In the genomic region with DNA sequence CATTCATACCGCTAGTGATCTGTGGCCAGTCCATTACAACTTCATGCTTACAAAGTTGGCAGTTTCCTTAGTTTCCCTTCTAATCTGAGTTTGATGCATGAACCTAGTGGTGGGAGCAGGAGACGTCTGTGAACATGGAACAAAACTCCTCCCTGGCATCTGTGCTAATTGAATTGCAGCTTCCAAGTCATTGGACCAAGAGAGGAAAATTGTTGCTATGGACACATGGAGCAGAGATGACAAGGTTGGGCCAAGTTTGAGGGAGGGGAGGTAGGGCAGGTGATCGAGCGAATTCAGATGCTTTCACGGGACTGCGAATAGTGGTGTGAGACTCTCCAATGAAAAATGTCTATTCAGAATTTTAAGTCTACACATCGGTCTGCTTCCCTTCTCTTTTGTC, we compare ENCODE assay signal across 25 mouse cellular contexts.
DNase-seq lines count a peak whose midpoint lies in the region; ATAC-seq lines count a peak whose summit lies in the region.
"Had no signal": no experiment of that assay in that cellular context is flagged by ENCODE, and none has a peak within 500 bp of the region (broad histone marks: within the 10 kb centered on the region; RNA-seq: fewer than 3 reads in every experiment).

No protein-coding gene starts in this region.

- peak; percentile 64 to 67 for DNase-seq in cerebellum, postnatal 10 days
- no peak for DNase-seq in cerebellum, postnatal 36 days
- no peak for DNase-seq in hindbrain, embryonic 10.5 days (ENCODE audit: low spot score)
- peak; percentile 1 for DNase-seq in left cerebral cortex, postnatal 4 days
- DNase-seq in left cerebral cortex, adult 18-20 months (ENCODE audit: low spot score in 2 of 2): no peak
- peak; percentile 25 for DNase-seq in retina, postnatal 1 day
- DNase-seq: adrenal gland, adult 8-10 months; adrenal gland, postnatal 25 days; cerebellum, adult 11 months; cerebellum, adult 2 months; cerebellum, adult 9-11 months; gastrocnemius, postnatal 10 days; gastrocnemius, postnatal 36 days; heart, adult 2 months; heart, postnatal 14 days; heart, postnatal 4 days had no signal

- peak; percentile 52 for ATAC-seq in hindbrain, embryonic 16.5 days
- no peak for ATAC-seq in kidney, embryonic 16.5 days (ENCODE audit: low FRiP score, low TSS enrichment)
- ATAC-seq: activated CD4-positive, CD25-positive, alpha-beta regulatory T cell, adult 4 months; forebrain, embryonic 16.5 days had no signal

- H3K9me3 ChIP-seq in hindbrain, embryonic 16.5 days (ENCODE audit: control insufficient read depth, low read length): no peaks in the 10 kb centered on the region
- no peaks in the 10 kb centered on the region for H3K9me3 ChIP-seq in hindbrain, embryonic 10.5 days
- H3K9me3 ChIP-seq in kidney, embryonic 16.5 days (ENCODE audit: low read length): no peaks in the 10 kb centered on the region
- H3K9me3 ChIP-seq: embryonic facial prominence, embryonic 12.5 days; embryonic facial prominence, embryonic 15.5 days; heart, embryonic 10.5 days; heart, embryonic 13.5 days; hindbrain, embryonic 12.5 days had no signal

- H3K4me2 ChIP-seq in hindbrain, embryonic 16.5 days (ENCODE audit: low read length): no peak overlapping the region
- H3K4me2 ChIP-seq in kidney, embryonic 16.5 days (replicated peaks; ENCODE audit: low read depth, low read length): no peak overlapping the region
- H3K4me2 ChIP-seq: embryonic facial prominence, embryonic 12.5 days; embryonic facial prominence, embryonic 15.5 days; heart, embryonic 13.5 days; hindbrain, embryonic 12.5 days had no signal

- 78% methylated on average over 7 of the region's 7 CpGs for WGBS in hindbrain, embryonic 16.5 days
- 92% methylated on average over 7 of the region's 7 CpGs for WGBS in hindbrain, embryonic 10.5 days
- 84% methylated on average over 7 of the region's 7 CpGs for WGBS in kidney, embryonic 16.5 days

- intact Hi-C loops in left cerebral cortex, postnatal 4 days (cut with DNase I): no loop called here

- H3K36me3 ChIP-seq in hindbrain, embryonic 16.5 days (ENCODE audit: control insufficient read depth, insufficient read depth, low read length): no peaks in the 10 kb centered on the region
- no peaks in the 10 kb centered on the region for H3K36me3 ChIP-seq in hindbrain, embryonic 10.5 days
- no peaks in the 10 kb centered on the region for H3K36me3 ChIP-seq in kidney, embryonic 16.5 days (ENCODE audit: insufficient read depth, low read length)
- H3K36me3 ChIP-seq: embryonic facial prominence, embryonic 12.5 days; embryonic facial prominence, embryonic 15.5 days; heart, embryonic 10.5 days; heart, embryonic 13.5 days; hindbrain, embryonic 12.5 days had no signal

- H3K27me3 ChIP-seq in hindbrain, embryonic 16.5 days (replicated peaks; ENCODE audit: control insufficient read depth, insufficient read depth, low read length): no peaks in the 10 kb centered on the region
- H3K27me3 ChIP-seq in hindbrain, embryonic 10.5 days (ENCODE audit: insufficient read depth, poor library complexity, severe bottlenecking): no peaks in the 10 kb centered on the region
- no peaks in the 10 kb centered on the region for H3K27me3 ChIP-seq in kidney, embryonic 16.5 days (ENCODE audit: insufficient read depth, low read length)
- H3K27me3 ChIP-seq: embryonic facial prominence, embryonic 12.5 days; embryonic facial prominence, embryonic 15.5 days; heart, embryonic 13.5 days; hindbrain, embryonic 12.5 days had no signal

- H3K4me1 ChIP-seq in hindbrain, embryonic 16.5 days (ENCODE audit: control insufficient read depth, insufficient read depth, low read depth, low read length): no peaks in the 10 kb centered on the region
- no peaks in the 10 kb centered on the region for H3K4me1 ChIP-seq in hindbrain, embryonic 10.5 days (replicated peaks)
- H3K4me1 ChIP-seq in kidney, embryonic 16.5 days (ENCODE audit: insufficient read depth, low read length): peaks cover 10% of the 10 kb centered on the region; the same call in 1 of the 2 replicates
- H3K4me1 ChIP-seq: embryonic facial prominence, embryonic 15.5 days; heart, embryonic 10.5 days; heart, embryonic 13.5 days had no signal

- no peak overlapping the region for H3K4me3 ChIP-seq in hindbrain, embryonic 16.5 days (ENCODE audit: low read length)
- no peak overlapping the region for H3K4me3 ChIP-seq in hindbrain, embryonic 10.5 days
- no peak overlapping the region for H3K4me3 ChIP-seq in kidney, embryonic 16.5 days (ENCODE audit: low read length)
- H3K4me3 ChIP-seq: embryonic facial prominence, embryonic 12.5 days; embryonic facial prominence, embryonic 15.5 days; heart, adult 2 months; heart, embryonic 10.5 days; heart, embryonic 13.5 days; hindbrain, embryonic 12.5 days had no signal

- H3K27ac ChIP-seq in hindbrain, embryonic 16.5 days (ENCODE audit: low read depth, low read length): no peak overlapping the region
- no peak overlapping the region for H3K27ac ChIP-seq in hindbrain, embryonic 10.5 days
- H3K27ac ChIP-seq in kidney, embryonic 16.5 days (ENCODE audit: low read length): no peak overlapping the region
- H3K27ac ChIP-seq: embryonic facial prominence, embryonic 12.5 days; embryonic facial prominence, embryonic 15.5 days; heart, adult 2 months; heart, embryonic 10.5 days; heart, embryonic 13.5 days; hindbrain, embryonic 12.5 days had no signal

- no peak overlapping the region for H3K9ac ChIP-seq in hindbrain, embryonic 16.5 days (ENCODE audit: low read depth, low read length)
- H3K9ac ChIP-seq in kidney, embryonic 16.5 days (replicated peaks; ENCODE audit: low read length): no peak overlapping the region
- H3K9ac ChIP-seq: embryonic facial prominence, embryonic 12.5 days; embryonic facial prominence, embryonic 15.5 days; heart, embryonic 13.5 days; hindbrain, embryonic 12.5 days had no signal

Comparison
In these comparisons a context has a peak if more than half of its experiments do, and no peak if none do; other contexts are left out.
1. DNase-seq: peak in cerebellum, postnatal 10 days (2 of 2), left cerebral cortex, postnatal 4 days (single experiment) and retina, postnatal 1 day (single experiment); none in cerebellum, postnatal 36 days (0 of 2), hindbrain, embryonic 10.5 days (single experiment) and left cerebral cortex, adult 18-20 months (0 of 2).